In the genomic region with DNA sequence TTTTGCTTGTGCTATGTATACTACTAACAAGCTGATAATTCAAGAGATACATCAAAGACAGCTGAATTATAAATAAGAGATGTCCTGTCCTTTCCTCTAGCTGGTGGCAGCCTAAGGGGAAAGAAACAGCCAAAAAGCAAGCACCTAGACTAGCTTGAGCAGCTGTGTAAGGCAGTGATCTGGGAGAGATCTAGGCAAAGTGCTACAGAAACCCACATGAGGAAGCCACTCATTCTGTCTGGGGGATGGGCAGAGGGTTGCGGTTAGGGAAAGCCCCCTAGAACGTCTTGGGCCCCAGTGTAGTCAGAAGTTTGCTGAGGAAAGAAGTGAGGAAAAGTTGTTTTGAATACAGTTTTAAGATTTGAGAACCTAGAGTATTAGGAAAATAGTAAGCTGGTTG, we compare ENCODE assay signal across 8 mouse cellular contexts. TPM values are rescaled to one million over a fixed set of nuclear protein-coding genes. Genes with fewer than 3 reads are reported as not detected.
DNase-seq lines count a peak whose midpoint lies in the region; ATAC-seq and TF ChIP-seq lines count a peak whose summit lies in the region.

No protein-coding gene starts in this region.

- intact Hi-C loops in left cerebral cortex, postnatal 36 days (cut with DNase I): no loop called here

- no peaks in the 10 kb centered on the region for H3K27me3 ChIP-seq in CH12.LX (replicated peaks)
- no peaks in the 10 kb centered on the region for H3K27me3 ChIP-seq in heart, embryonic 14.5 days (ENCODE audit: control insufficient read depth, insufficient read depth, low read length)
- no peaks in the 10 kb centered on the region for H3K27me3 ChIP-seq in liver, embryonic 16.5 days (ENCODE audit: control insufficient read depth, insufficient read depth, low read depth, low read length)

- peak overlapping the region; percentile 98 for H3K9ac ChIP-seq in CH12.LX (ENCODE audit: insufficient read depth, low read depth)
- peak overlapping the region; percentile 97 for H3K9ac ChIP-seq in heart, embryonic 14.5 days (ENCODE audit: low read length)
- H3K9ac ChIP-seq in liver, embryonic 16.5 days (ENCODE audit: low read depth, low read length): peak overlapping the region; percentile 96

- no peak for TF ChIP-seq CTCF in CH12.LX (conservative IDR thresholded peaks at IDR 0.05 in 1 of 2, IDR thresholded peaks at IDR 0.05 in 1 of 2; ENCODE audit: low read depth in 2 of 2, low read length in 2 of 2)

- 63% methylated on average over 2 of the region's 2 CpGs for WGBS in heart, embryonic 14.5 days
- WGBS in liver, embryonic 16.5 days (ENCODE audit: insufficient replicate concordance): 14% methylated on average over 2 of the region's 2 CpGs

- no peak for ATAC-seq in heart, embryonic 14.5 days (ENCODE audit: insufficient number of reproducible peaks, insufficient read depth, low FRiP score, low read depth)
- no peak for ATAC-seq in liver, embryonic 16.5 days (ENCODE audit: low read depth)

- peaks cover 53% of the 10 kb centered on the region for H3K79me2 ChIP-seq in CH12.LX (replicated peaks; ENCODE audit: control insufficient read depth, extremely low read depth, insufficient read depth, poor library complexity, severe bottlenecking)

- no peak for TF ChIP-seq EP300 in CH12.LX (IDR thresholded peaks at IDR 0.05; ENCODE audit: low read length)

- H3K4me2 ChIP-seq in CH12.LX (ENCODE audit: insufficient read depth, low read depth, poor library complexity, severe bottlenecking): peak overlapping the region; percentile 87
- H3K4me2 ChIP-seq in heart, embryonic 14.5 days (ENCODE audit: low read length): peak overlapping the region; percentile 88
- peak overlapping the region; percentile 85 for H3K4me2 ChIP-seq in liver, embryonic 16.5 days (ENCODE audit: low read depth, low read length)

- peak overlapping the region; percentile 80 to 98 (median 97) for H3K4me3 ChIP-seq in CH12.LX (replicated peaks in 1 of 3; ENCODE audit: low read depth in 2 of 3, low read length in 2 of 3, poor library complexity in 1 of 3)
- H3K4me3 ChIP-seq in heart, embryonic 14.5 days (ENCODE audit: control insufficient read depth in 1 of 2, insufficient read depth in 1 of 2, low read depth in 1 of 2, low read length in 2 of 2): peak overlapping the region; percentile 99
- peak overlapping the region; percentile 93 for H3K4me3 ChIP-seq in liver, embryonic 16.5 days (ENCODE audit: low read depth, low read length)

- TF ChIP-seq POLR2A in CH12.LX (IDR thresholded peaks at IDR 0.05; ENCODE audit: low read depth, low read length): no peak; the same call in 1 of the 2 replicates

- peak overlapping the region; percentile 88 for H3K27ac ChIP-seq in CH12.LX (ENCODE audit: insufficient read depth, low read depth)
- H3K27ac ChIP-seq in heart, embryonic 14.5 days (replicated peaks in 1 of 2; ENCODE audit: control insufficient read depth in 1 of 2, insufficient read depth in 1 of 2, low read depth in 2 of 2, low read length in 2 of 2): no peak overlapping the region
- peak overlapping the region; percentile 97 for H3K27ac ChIP-seq in liver, embryonic 16.5 days (ENCODE audit: low read length)

- in situ Hi-C loops in CH12.LX (cut with MboI; ENCODE audit: low pct_ligation_motif_present, low pct_unique_long_range_greater_than_20kb, low sequenced_read_pairs): no loop called here

- TF ChIP-seq RAD21 in CH12.LX (IDR thresholded peaks at IDR 0.05; ENCODE audit: low read depth, low read length): no peak

- peaks cover 8 to 38% of the 10 kb centered on the region in 2 experiments for H3K4me1 ChIP-seq in CH12.LX (ENCODE audit: control insufficient read depth in 1 of 2, insufficient read depth in 2 of 2)
- peaks cover 3 to 22% of the 10 kb centered on the region in 2 experiments; a peak in 3 of 4 replicates for H3K4me1 ChIP-seq in heart, embryonic 14.5 days (ENCODE audit: control insufficient read depth in 2 of 2, insufficient read depth in 2 of 2, low read length in 2 of 2)
- peaks cover 26% of the 10 kb centered on the region for H3K4me1 ChIP-seq in liver, embryonic 16.5 days (ENCODE audit: control insufficient read depth, low read depth, low read length)

- H3K9me3 ChIP-seq in CH12.LX (replicated peaks; ENCODE audit: low read length): no peaks in the 10 kb centered on the region
- no peaks in the 10 kb centered on the region for H3K9me3 ChIP-seq in heart, embryonic 14.5 days (ENCODE audit: control insufficient read depth, low read length)
- no peaks in the 10 kb centered on the region for H3K9me3 ChIP-seq in liver, embryonic 16.5 days (replicated peaks; ENCODE audit: control insufficient read depth, low read length)

- H3K36me3 ChIP-seq in CH12.LX (replicated peaks in 1 of 2; ENCODE audit: control insufficient read depth in 1 of 2, insufficient read depth in 1 of 2, low read length in 1 of 2): peaks cover 37 to 62% of the 10 kb centered on the region in 2 experiments
- peaks cover 66% of the 10 kb centered on the region for H3K36me3 ChIP-seq in heart, embryonic 14.5 days (ENCODE audit: control insufficient read depth, insufficient read depth, low read length)
- peaks cover 34% of the 10 kb centered on the region for H3K36me3 ChIP-seq in liver, embryonic 16.5 days (ENCODE audit: control insufficient read depth, insufficient read depth)

- DNase-seq in 3T3-L1 (ENCODE audit: low read depth, low spot score) (peak; percentile 15), CH12.LX (ENCODE audit: extremely low read depth) (peak; percentile 96)
- peak; percentile 69 for DNase-seq in spleen, adult 18-20 months
- no peak for DNase-seq in left cerebral cortex, postnatal 36 days (ENCODE audit: low spot score in 2 of 2)
- no peak for DNase-seq in adrenal gland, postnatal 25 days
- DNase-seq in adrenal gland, postnatal 14 days: no peak

- dilution Hi-C loops in CH12.LX (cut with MboI; ENCODE audit: extremely low pct_ligation_motif_present, extremely low pct_unique_long_range_greater_than_20kb, low sequenced_read_pairs): no loop called here

TF ChIP-seq in CH12.LX, 34 proteins besides CTCF, POLR2A, EP300 and RAD21 (continues in another document):
- TF ChIP-seq MYC (IDR thresholded peaks at IDR 0.05; ENCODE audit: low read depth, low read length): no peak; the same call in 1 of the 2 replicates
- TF ChIP-seq SIN3A (IDR thresholded peaks at IDR 0.05; ENCODE audit: low read length): peak; percentile 98
- TF ChIP-seq SMC3 (IDR thresholded peaks at IDR 0.05; ENCODE audit: low read depth, low read length): no peak
- peak; percentile 52; the same call in 1 of the 2 replicates for TF ChIP-seq TBP (conservative IDR thresholded peaks at IDR 0.05; ENCODE audit: low read depth, low read length)
- peak; percentile 55; the same call in 1 of the 2 replicates for TF ChIP-seq POLR2AphosphoS2 (IDR thresholded peaks at IDR 0.05; ENCODE audit: low read depth, low read length)
- peak; percentile 78 for TF ChIP-seq MXI1 (IDR thresholded peaks at IDR 0.05; ENCODE audit: low read depth, low read length)
- no peak for TF ChIP-seq MAX (IDR thresholded peaks at IDR 0.05; ENCODE audit: low read length)
- TF ChIP-seq MAZ (IDR thresholded peaks at IDR 0.05; ENCODE audit: low read depth, low read length): no peak

RNA-seq across cellular contexts. Expression of gene Fbrs, which starts 1.3 kb away (rescaled TPM):
- total RNA-seq in CH12.LX (2012; rRNA removed): 14.4 and 15.4 TPM in 2 replicates
- total RNA-seq in CH12.LX (2014; rRNA removed): 5.6 and 6.7 TPM in 2 replicates
- polyA plus RNA-seq in CH12.LX (2012; ENCODE audit: insufficient read length, low read depth): 63.9 and 66.7 TPM in 2 replicates
- 9.9 and 10.4 TPM in 2 replicates for polyA plus RNA-seq in heart, embryonic 14.5 days (2014; fragmentation: Nextera tagmentation; extraction: Ambion mirVana)
- 4.0 and 4.9 TPM in 2 replicates for polyA plus RNA-seq in liver, embryonic 16.5 days (2015; fragmentation: Nextera tagmentation; extraction: Ambion mirVana)
- total RNA-seq in left cerebral cortex, postnatal 36 days (2021): 10 to 100 TPM; 48.7 to 61.4 TPM
- 84.4 and 86.7 TPM in 2 replicates for total RNA-seq in adrenal gland, postnatal 25 days (2021)
- 61.8 and 76.5 TPM in 2 replicates for total RNA-seq in adrenal gland, postnatal 14 days (2021)

RNA-seq across cellular contexts. Expression of gene Prr14, which starts 20.9 kb away (rescaled TPM):
- total RNA-seq in CH12.LX (2012; rRNA removed) (10.4 and 11.3 TPM in 2 replicates), CH12.LX (2014; rRNA removed) (6.7 and 7.6 TPM in 2 replicates)
- polyA plus RNA-seq in CH12.LX (2012; ENCODE audit: insufficient read length, low read depth): 26.2 and 31.3 TPM in 2 replicates
- 31.5 and 37.5 TPM in 2 replicates for polyA plus RNA-seq in heart, embryonic 14.5 days (2014; fragmentation: Nextera tagmentation; extraction: Ambion mirVana)
- 18.6 and 22.8 TPM in 2 replicates for polyA plus RNA-seq in liver, embryonic 16.5 days (2015; fragmentation: Nextera tagmentation; extraction: Ambion mirVana)
- total RNA-seq in left cerebral cortex, postnatal 36 days (2021): 10 to 100 TPM; 25.7 to 30.2 TPM
- 62.4 and 63.3 TPM in 2 replicates for total RNA-seq in adrenal gland, postnatal 25 days (2021)
- 42.0 and 51.8 TPM in 2 replicates for total RNA-seq in adrenal gland, postnatal 14 days (2021)

RNA-seq across cellular contexts. Expression of gene Zfp689, which starts 31.4 kb away (rescaled TPM):
- total RNA-seq in CH12.LX (2012; rRNA removed) (3.4 and 3.6 TPM in 2 replicates), CH12.LX (2014; rRNA removed) (1.8 and 2.3 TPM in 2 replicates)
- 3.2 and 4.6 TPM in 2 replicates for polyA plus RNA-seq in CH12.LX (2012; ENCODE audit: insufficient read length, low read depth)
- polyA plus RNA-seq in heart, embryonic 14.5 days (2014; fragmentation: Nextera tagmentation; extraction: Ambion mirVana): 4.0 and 4.9 TPM in 2 replicates
- 2.2 and 2.9 TPM in 2 replicates for polyA plus RNA-seq in liver, embryonic 16.5 days (2015; fragmentation: Nextera tagmentation; extraction: Ambion mirVana)
- 1 to 10 TPM; 5.8 to 7.9 TPM for total RNA-seq in left cerebral cortex, postnatal 36 days (2021)
- total RNA-seq in adrenal gland, postnatal 25 days (2021): 3.3 and 4.2 TPM in 2 replicates
- total RNA-seq in adrenal gland, postnatal 14 days (2021): 3.5 and 5.0 TPM in 2 replicates

RNA-seq across cellular contexts. Expression of gene Srcap, which starts 31.5 kb away (rescaled TPM):
- 18.5 and 19.9 TPM in 2 replicates for total RNA-seq in CH12.LX (2012; rRNA removed)
- total RNA-seq in CH12.LX (2014; rRNA removed): 3.4 and 4.1 TPM in 2 replicates
- polyA plus RNA-seq in CH12.LX (2012; ENCODE audit: insufficient read length, low read depth): 22.2 and 28.1 TPM in 2 replicates
- 40.1 and 40.4 TPM in 2 replicates for polyA plus RNA-seq in heart, embryonic 14.5 days (2014; fragmentation: Nextera tagmentation; extraction: Ambion mirVana)
- polyA plus RNA-seq in liver, embryonic 16.5 days (2015; fragmentation: Nextera tagmentation; extraction: Ambion mirVana): 12.2 and 13.6 TPM in 2 replicates
- 100 to 1,000 TPM in 1 of 2 experiments, 10 to 100 TPM in 1; 99.0 to 131 TPM for total RNA-seq in left cerebral cortex, postnatal 36 days (2021)
- total RNA-seq in adrenal gland, postnatal 25 days (2021): 111 and 125 TPM in 2 replicates
- total RNA-seq in adrenal gland, postnatal 14 days (2021): 88.8 and 95.3 TPM in 2 replicates

RNA-seq across cellular contexts. Expression of gene Gm42715, which starts 39.1 kb away (rescaled TPM):
- 12.0 and 12.7 TPM in 2 replicates for total RNA-seq in CH12.LX (2012; rRNA removed)
- 2.0 and 5.8 TPM in 2 replicates for total RNA-seq in CH12.LX (2014; rRNA removed)
- 13.6 and 14.1 TPM in 2 replicates for polyA plus RNA-seq in CH12.LX (2012; ENCODE audit: insufficient read length, low read depth)
- 10.3 and 11.3 TPM in 2 replicates for polyA plus RNA-seq in heart, embryonic 14.5 days (2014; fragmentation: Nextera tagmentation; extraction: Ambion mirVana)
- 5.1 and 5.5 TPM in 2 replicates for polyA plus RNA-seq in liver, embryonic 16.5 days (2015; fragmentation: Nextera tagmentation; extraction: Ambion mirVana)
- 10 to 100 TPM in 1 of 2 experiments, 1 to 10 TPM in 1; 7.6 to 15.0 TPM for total RNA-seq in left cerebral cortex, postnatal 36 days (2021)
- 21.7 and 31.3 TPM in 2 replicates for total RNA-seq in adrenal gland, postnatal 25 days (2021)
- total RNA-seq in adrenal gland, postnatal 14 days (2021): 21.9 and 23.8 TPM in 2 replicates

Comparison
In these comparisons a context has a peak if more than half of its experiments do, and no peak if none do; other contexts are left out.
1. DNase-seq: peak in 3T3-L1 (single experiment), CH12.LX (single experiment) and spleen, adult 18-20 months (2 of 2); none in left cerebral cortex, postnatal 36 days (0 of 2), adrenal gland, postnatal 25 days (single experiment) and adrenal gland, postnatal 14 days (single experiment).
2. H3K27ac ChIP-seq: peak in CH12.LX (single experiment) and liver, embryonic 16.5 days (single experiment); none in heart, embryonic 14.5 days (0 of 2).
3. Peak in every context shown above with its lines, with median percentiles within 50 percentile points of each other: H3K4me2 ChIP-seq, H3K4me3 ChIP-seq and H3K9ac ChIP-seq.